Mouse (Mus musculus): ENCODE measurements around the gene Hoxc13. TPM values are rescaled to one million over a fixed set of nuclear protein-coding genes. Genes with fewer than 3 reads are reported as not detected.

The Hoxc13 gene
- polyA plus RNA-seq, 1 experiment from 2014 or later = not detected

DNA sequence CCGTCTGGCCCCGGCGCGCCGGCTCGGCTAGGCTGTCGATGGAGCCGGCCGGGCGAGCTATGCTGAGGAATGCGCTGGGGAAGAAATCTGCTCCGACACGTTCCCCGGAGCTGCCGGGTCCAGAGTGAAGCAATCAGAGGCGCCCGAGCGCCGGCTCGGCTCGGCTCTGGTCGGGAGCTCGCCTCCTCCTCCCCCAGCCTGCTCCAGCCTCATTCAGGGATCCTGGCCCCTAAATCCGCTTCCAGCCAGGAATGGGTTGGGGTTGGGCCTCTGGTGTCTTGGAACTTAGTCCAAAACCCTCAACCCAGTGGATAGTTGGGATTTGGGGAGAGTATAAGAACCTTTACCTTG, 1.1 kb downstream of the Hoxc13 start:
- DNase-seq (ENCODE audit: low spot score) = no peak
- Histone ChIP-seq H3K27me3 (ENCODE audit: insufficient read depth, poor library complexity, severe bottlenecking) (peaks cover 100% of the 10 kb centered on the region), H3K9me3 (no peaks in the 10 kb centered on the region), H3K4me3 (peak overlapping the region; percentile 48), H3K4me1 (peaks cover 15% of the 10 kb centered on the region), H3K27ac (no peak overlapping the region), H3K36me3 (no peaks in the 10 kb centered on the region)
- 0% methylated on average over 24 of the region's 24 CpGs for WGBS

- Histone ChIP-seq H3K27me3 (ENCODE audit: insufficient read depth, poor library complexity, severe bottlenecking) (peaks cover 100% of the 10 kb centered on the region), H3K36me3 (no peaks in the 10 kb centered on the region), H3K4me1 (peaks cover 15% of the 10 kb centered on the region), H3K4me3 (no peak overlapping the region), H3K9me3 (no peaks in the 10 kb centered on the region), H3K27ac (no peak overlapping the region)
- WGBS = 13% methylated on average over 6 of the region's 6 CpGs
- DNase-seq (ENCODE audit: low spot score) = no peak
Measured at GRCm38 (mm10) chr15:102922636-102923500, 2.0 kb downstream of the Hoxc13 start.

- Histone ChIP-seq H3K36me3 (no peaks in the 10 kb centered on the region), H3K4me3 (no peak overlapping the region), H3K9me3 (no peaks in the 10 kb centered on the region), H3K4me1 (0 out of 2 replicates have a peak, but pooled peaks cover 3% of the 10 kb centered on the region), H3K27ac (no peak overlapping the region), H3K27me3 (ENCODE audit: insufficient read depth, poor library complexity, severe bottlenecking) (peaks cover 100% of the 10 kb centered on the region)
- 1% methylated on average over 40 of the region's 40 CpGs for WGBS
- no peak for DNase-seq (ENCODE audit: low spot score)
Measured at GRCm38 (mm10) chr15:102927032-102927645, 6.2 kb downstream of the Hoxc13 start.

GRCm38 (mm10) chr15:102931706-102932358, 10.9 kb downstream of the Hoxc13 start:
- Histone ChIP-seq H3K27ac (no peak overlapping the region), H3K36me3 (no peaks in the 10 kb centered on the region), H3K4me3 (no peak overlapping the region), H3K9me3 (no peaks in the 10 kb centered on the region), H3K4me1 (0 out of 2 replicates have a peak, but pooled peaks cover 3% of the 10 kb centered on the region), H3K27me3 (ENCODE audit: insufficient read depth, poor library complexity, severe bottlenecking) (peaks cover 100% of the 10 kb centered on the region)
- peak; percentile 74 for DNase-seq (ENCODE audit: low spot score)
- under 1% methylated on average over 23 of the region's 23 CpGs for WGBS

DNA sequence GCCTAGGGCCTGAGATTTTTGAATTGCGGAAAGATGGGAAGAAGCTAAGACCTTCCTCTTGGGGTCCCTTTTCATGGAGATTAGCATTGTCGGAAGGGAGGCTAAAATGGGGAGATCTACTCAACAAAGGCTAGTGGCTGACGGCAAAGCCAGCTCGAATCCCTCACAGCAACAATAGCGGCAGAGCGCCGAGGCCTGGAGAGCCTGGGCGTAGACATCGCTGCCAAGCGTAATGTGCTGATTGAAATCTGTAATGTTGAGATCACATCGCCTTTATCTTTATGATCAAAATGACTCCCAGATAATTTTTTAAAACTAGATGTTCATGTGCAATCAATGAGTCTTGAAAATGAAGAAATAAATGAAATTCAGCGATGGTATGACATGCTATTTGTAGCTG, 13.5 kb downstream of the Hoxc13 start:
- under 1% methylated on average over 12 of the region's 12 CpGs for WGBS
- DNase-seq (ENCODE audit: low spot score) = no peak
- no peaks in the 10 kb centered on the region for H3K36me3 ChIP-seq

GRCm38 (mm10) chr15:102934897-102935296, 14.0 kb downstream of the Hoxc13 start:
- 0 out of 2 replicates have a peak, but pooled peaks cover 3% of the 10 kb centered on the region for H3K4me1 ChIP-seq
- H3K9me3 ChIP-seq = no peaks in the 10 kb centered on the region
- H3K36me3 ChIP-seq = no peaks in the 10 kb centered on the region
- no peak overlapping the region for H3K27ac ChIP-seq
- peak; percentile 73 for DNase-seq (ENCODE audit: low spot score)
- H3K27me3 ChIP-seq (ENCODE audit: insufficient read depth, poor library complexity, severe bottlenecking) = peaks cover 100% of the 10 kb centered on the region
- under 1% methylated on average over 27 of the region's 27 CpGs for WGBS
- 0 out of 2 replicates have a peak overlapping the region, but pooled peaks have one; percentile 22 for H3K4me3 ChIP-seq

More for the DNA sequence above, 13.5 kb downstream of the Hoxc13 start:
- Histone ChIP-seq H3K4me3 (no peak overlapping the region), H3K9me3 (no peaks in the 10 kb centered on the region), H3K4me1 (0 out of 2 replicates have a peak, but pooled peaks cover 3% of the 10 kb centered on the region), H3K27me3 (ENCODE audit: insufficient read depth, poor library complexity, severe bottlenecking) (peaks cover 100% of the 10 kb centered on the region), H3K27ac (no peak overlapping the region)

DNA sequence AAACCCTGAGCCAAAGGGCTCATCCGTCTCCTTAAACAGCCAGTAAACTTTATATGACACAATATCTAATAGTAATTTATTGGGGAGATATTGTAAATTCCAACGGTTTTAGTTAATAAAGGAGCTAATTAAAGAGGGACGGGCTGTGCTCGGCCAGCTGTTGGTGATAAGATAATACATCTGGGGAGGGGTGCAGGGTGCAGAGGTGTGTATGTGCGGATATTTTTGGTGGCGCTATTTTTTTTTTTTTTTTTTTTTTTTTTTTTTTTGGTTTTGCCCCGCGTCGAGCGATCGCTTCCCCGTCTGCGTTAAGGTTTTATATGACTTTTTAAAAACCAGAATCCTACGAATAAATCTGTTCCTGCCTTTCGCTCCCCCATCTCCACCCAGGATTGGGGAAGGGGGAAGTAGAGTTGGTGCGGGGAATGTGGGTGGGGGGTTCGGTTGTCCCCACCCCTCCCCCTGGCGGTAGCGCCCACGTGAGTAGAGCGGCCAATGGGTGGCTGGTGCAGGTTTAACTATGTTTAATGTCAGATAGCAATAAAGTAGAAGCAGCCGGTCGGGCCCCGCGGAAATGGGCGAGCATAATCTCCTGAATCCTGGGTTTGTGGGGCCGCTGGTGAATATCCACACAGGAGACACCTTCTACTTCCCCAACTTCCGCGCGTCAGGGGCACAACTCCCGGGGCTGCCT, 15.5 kb downstream of the Hoxc13 start, which contains the start of gene Hoxc12:
Gene Hoxc12 (plus strand): TSS at position 479 of the 694 bp plus-strand sequence.
- Histone ChIP-seq H3K27me3 (ENCODE audit: insufficient read depth, poor library complexity, severe bottlenecking) (peaks cover 100% of the 10 kb centered on the region), H3K4me1 (0 out of 2 replicates have a peak, but pooled peaks cover 3% of the 10 kb centered on the region), H3K4me3 (no peak within 1 kb of the TSS), H3K36me3 (no peaks in the 10 kb centered on the region), H3K9me3 (no peaks in the 10 kb centered on the region), H3K27ac (no peak within 1 kb of the TSS)
- no peak for DNase-seq (ENCODE audit: low spot score)
- WGBS = under 1% methylated on average over 31 of the region's 31 CpGs

DNA sequence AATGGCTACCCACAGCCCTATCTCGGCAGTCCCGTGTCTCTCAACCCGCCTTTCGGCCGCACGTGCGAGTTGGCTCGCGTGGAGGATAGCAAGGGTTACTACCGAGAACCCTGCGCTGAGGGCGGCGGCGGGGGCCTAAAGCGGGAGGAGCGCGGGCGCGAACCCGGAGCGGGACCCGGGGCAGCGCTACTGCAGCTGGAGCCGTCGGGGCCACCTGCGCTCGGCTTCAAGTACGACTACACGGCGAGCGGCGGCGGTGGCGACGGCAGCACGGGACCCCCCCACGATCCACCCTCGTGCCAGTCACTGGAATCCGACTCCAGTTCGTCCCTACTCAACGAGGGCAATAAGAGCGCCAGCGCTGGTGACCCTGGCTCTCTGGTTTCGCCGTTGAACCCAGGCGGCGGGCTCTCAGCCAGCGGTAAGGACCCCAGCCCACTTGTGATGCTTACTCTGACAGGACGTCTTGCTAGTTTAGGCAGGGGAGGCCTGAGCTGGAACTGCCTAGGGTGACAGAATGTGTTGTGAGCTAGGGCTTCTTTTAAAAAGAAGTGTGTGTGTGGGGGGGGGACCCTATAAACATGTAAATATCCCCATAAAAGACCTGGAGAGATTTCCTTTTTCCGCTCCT, 16.2 kb downstream of the Hoxc13 start:
- Histone ChIP-seq H3K27ac (no peak overlapping the region), H3K4me1 (no peaks in the 10 kb centered on the region), H3K36me3 (no peaks in the 10 kb centered on the region), H3K4me3 (no peak overlapping the region), H3K9me3 (no peaks in the 10 kb centered on the region), H3K27me3 (ENCODE audit: insufficient read depth, poor library complexity, severe bottlenecking) (peaks cover 100% of the 10 kb centered on the region)
- no peak for DNase-seq (ENCODE audit: low spot score)
- WGBS = 1% methylated on average over 50 of the region's 50 CpGs

DNA sequence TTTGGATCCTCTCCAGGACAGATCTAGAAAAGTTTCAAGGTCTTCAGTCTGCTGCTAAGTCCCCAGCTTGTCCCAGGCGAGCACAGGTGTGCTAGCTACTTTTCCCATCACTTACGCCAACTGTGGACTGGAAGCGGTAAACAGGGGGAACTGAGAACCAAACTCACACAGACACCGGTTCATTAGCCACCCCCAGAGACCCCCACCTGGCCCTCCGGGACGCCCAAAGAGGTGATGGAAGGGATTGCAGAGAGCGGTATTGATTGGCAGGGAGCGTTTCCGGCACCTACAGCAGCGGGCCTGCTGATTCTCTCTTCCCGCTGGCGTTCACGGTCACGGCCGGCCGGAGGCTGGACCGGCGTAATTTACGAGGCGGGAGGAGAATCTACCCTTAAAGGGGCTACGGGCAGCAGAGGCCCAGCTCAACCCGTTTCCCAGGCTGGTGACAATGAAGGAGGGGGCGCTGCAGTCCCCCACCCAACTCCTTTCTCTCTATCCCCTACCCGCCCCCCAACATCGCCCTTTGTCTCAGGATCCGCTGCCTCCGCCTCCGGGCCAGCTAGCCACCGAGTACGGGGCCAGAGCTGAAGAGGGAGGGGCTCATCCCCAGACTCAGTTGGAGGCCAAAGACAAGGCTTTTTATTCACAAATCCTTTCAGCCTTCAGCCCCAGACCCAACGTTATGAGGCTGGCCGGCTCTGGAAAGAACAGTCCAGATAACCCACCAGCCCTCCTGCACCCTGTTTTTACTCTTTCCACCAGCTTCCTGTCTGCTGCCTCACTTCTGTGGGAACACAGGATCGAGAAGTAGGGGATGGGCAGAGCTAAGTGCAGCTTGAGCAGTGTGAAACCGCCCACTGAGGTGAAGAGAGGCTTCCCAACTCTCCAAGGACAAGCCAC, 18.6 kb downstream of the Hoxc13 start:
- H3K27ac ChIP-seq = no peak overlapping the region

GRCm38 (mm10) chr15:102942739-102943467, 22.0 kb downstream of the Hoxc13 start:
- Histone ChIP-seq H3K27me3 (ENCODE audit: insufficient read depth, poor library complexity, severe bottlenecking) (peaks cover 100% of the 10 kb centered on the region), H3K4me3 (peak overlapping the region; percentile 50), H3K4me1 (peaks cover 10% of the 10 kb centered on the region; the same call in 1 of the 2 replicates), H3K9me3 (no peaks in the 10 kb centered on the region), H3K36me3 (no peaks in the 10 kb centered on the region), H3K27ac (no peak overlapping the region)
- WGBS = 0% methylated on average over 45 of the region's 53 CpGs
- no peak for DNase-seq (ENCODE audit: low spot score)

More for the DNA sequence above, 18.6 kb downstream of the Hoxc13 start:
- under 1% methylated on average over 34 of the region's 34 CpGs for WGBS
- H3K9me3 ChIP-seq = no peaks in the 10 kb centered on the region
- H3K27me3 ChIP-seq (ENCODE audit: insufficient read depth, poor library complexity, severe bottlenecking) = peaks cover 100% of the 10 kb centered on the region
- DNase-seq (ENCODE audit: low spot score) = no peak
- H3K4me3 ChIP-seq = no peak overlapping the region
- peaks cover 10% of the 10 kb centered on the region; the same call in 1 of the 2 replicates for H3K4me1 ChIP-seq
- no peaks in the 10 kb centered on the region for H3K36me3 ChIP-seq

DNA sequence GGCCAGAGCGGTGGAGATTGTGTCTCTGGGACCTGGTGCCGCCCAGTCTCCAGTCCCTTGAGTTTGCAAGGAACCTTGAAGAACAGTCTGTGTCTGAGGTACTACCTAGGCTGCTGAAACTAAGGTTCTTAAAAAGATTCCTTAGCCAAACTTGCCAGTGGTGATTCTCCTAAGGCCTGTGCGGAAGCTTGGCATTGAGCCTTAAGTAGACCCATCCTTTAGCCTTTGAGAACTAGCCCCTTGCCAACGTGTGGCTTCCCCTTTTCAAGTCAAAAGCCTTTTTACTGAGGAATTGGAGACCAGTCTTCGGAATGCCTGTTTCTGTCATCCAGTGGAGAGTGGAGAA, 22.5 kb downstream of the Hoxc13 start:
- DNase-seq (ENCODE audit: low spot score) = no peak
- Histone ChIP-seq H3K27ac (no peak overlapping the region), H3K9me3 (no peaks in the 10 kb centered on the region), H3K36me3 (no peaks in the 10 kb centered on the region), H3K27me3 (ENCODE audit: insufficient read depth, poor library complexity, severe bottlenecking) (peaks cover 100% of the 10 kb centered on the region), H3K4me1 (peaks cover 10% of the 10 kb centered on the region; the same call in 1 of the 2 replicates), H3K4me3 (peak overlapping the region; percentile 50)
- WGBS = under 1% methylated on average over 5 of the region's 5 CpGs

Measured in heart, embryonic 10.5 days (tissue).